Mouse (Mus musculus) heart, embryonic 12.5 days (tissue): ENCODE data around the gene Usp13. TPM values are rescaled to one million over a fixed set of nuclear protein-coding genes. Genes with fewer than 3 reads are reported as not detected.

Source experiments
- ATAC-seq: fragments of 200-750 bp; cut with Nextera tagmentation; 2 replicates; pipeline ENCODE4 v1.8.0; 2017; ENCODE audit warnings: moderate TSS enrichment, moderate library complexity; ENCODE audit not compliant: insufficient number of reproducible peaks, low FRiP score
- H3K27ac ChIP-seq: fragments of 300-500 bp; sonication (generic); 2 replicates; pipeline ENCODE4 v1.5.1; 2016; ENCODE audit warnings: mild to moderate bottlenecking, moderate library complexity; ENCODE audit not compliant: poor library complexity, severe bottlenecking
- H3K27me3 ChIP-seq: fragments of 300-500 bp; sonication (generic); replicated peaks from 2 replicates; pipeline ENCODE4 v1.6.1; 2016; ENCODE audit warnings: mild to moderate bottlenecking, moderate library complexity
- H3K36me3 ChIP-seq: fragments of 300-500 bp; sonication (generic); 2 replicates; pipeline ENCODE4 v1.6.1; 2016; ENCODE audit warnings: mild to moderate bottlenecking, moderate library complexity
- H3K4me1 ChIP-seq: fragments of 300-500 bp; sonication (generic); replicated peaks from 2 replicates; pipeline ENCODE4 v1.6.1; 2016; ENCODE audit warnings: mild to moderate bottlenecking
- H3K4me2 ChIP-seq: fragments of 300-500 bp; sonication (generic); 2 replicates; pipeline ENCODE4 v1.6.1; 2016; ENCODE audit warnings: mild to moderate bottlenecking, moderate library complexity
- H3K4me3 ChIP-seq: fragments of 300-500 bp; sonication (generic); 2 replicates; pipeline ENCODE4 v1.5.1; 2016; ENCODE audit warnings: mild to moderate bottlenecking
- H3K9ac ChIP-seq: fragments of 300-500 bp; sonication (generic); 2 replicates; pipeline ENCODE4 v1.6.1; 2016; ENCODE audit warnings: mild to moderate bottlenecking, moderate library complexity
- H3K9me3 ChIP-seq: fragments of 300-500 bp; sonication (generic); replicated peaks from 2 replicates; pipeline ENCODE4 v1.6.1; 2016; ENCODE audit warnings: mild to moderate bottlenecking, moderate library complexity
- WGBS: fragments of 180-500 bp; shearing (Covaris S2); methylation state at CpG from one replicate; pipeline ENCODE4 v1.1.7; 2016; 5-methylcytosine and 5-hydroxymethylcytosine counted together
- polyA plus RNA-seq: library from polyadenylated mRNA; unstranded; fragments of >200 nt; fragmentation: Nextera tagmentation; extraction: Ambion mirVana; gene quantifications from 2 replicates; pipeline ENCODE4 v1.2.1, GENCODE M21; 2016

Usp13 gene
- polyA plus RNA-seq, 1 experiment from 2014 or later = 50.4 TPM

GRCm38 (mm10) chr3:32856362-32857107, 39.2 kb downstream of the Usp13 start:
- 88% methylated on average over 16 of the region's 16 CpGs for WGBS
- no peaks in the 10 kb centered on the region for H3K27me3 ChIP-seq
- H3K9ac ChIP-seq = no peak overlapping the region
- ATAC-seq = no peak
- H3K4me2 ChIP-seq = no peak overlapping the region
- H3K4me1 ChIP-seq = no peaks in the 10 kb centered on the region; the same call in 1 of the 2 replicates
- no peak overlapping the region for H3K4me3 ChIP-seq
- peaks cover 48% of the 10 kb centered on the region for H3K36me3 ChIP-seq
- no peak overlapping the region for H3K27ac ChIP-seq
- H3K9me3 ChIP-seq = no peaks in the 10 kb centered on the region

- no peaks in the 10 kb centered on the region for H3K4me1 ChIP-seq
- WGBS = 70% methylated on average over 3 of the region's 3 CpGs
- no peak overlapping the region for H3K4me3 ChIP-seq
- no peak for ATAC-seq
- no peak overlapping the region for H3K27ac ChIP-seq
- no peak overlapping the region for H3K4me2 ChIP-seq
- H3K9ac ChIP-seq = no peak overlapping the region
- H3K27me3 ChIP-seq = no peaks in the 10 kb centered on the region
- H3K36me3 ChIP-seq = peaks cover 68% of the 10 kb centered on the region
- H3K9me3 ChIP-seq = no peaks in the 10 kb centered on the region
Measured at GRCm38 (mm10) chr3:32871081-32871480, 53.7 kb downstream of the Usp13 start.

GRCm38 (mm10) chr3:32886386-32886785, 69.0 kb downstream of the Usp13 start:
- Histone ChIP-seq H3K27me3 (no peaks in the 10 kb centered on the region), H3K9me3 (no peaks in the 10 kb centered on the region), H3K9ac (no peak overlapping the region), H3K4me2 (no peak overlapping the region), H3K4me3 (no peak overlapping the region), H3K36me3 (peaks cover 83% of the 10 kb centered on the region), H3K27ac (no peak overlapping the region), H3K4me1 (peaks cover 4% of the 10 kb centered on the region; the same call in 1 of the 2 replicates)
- 88% methylated on average over 8 of the region's 8 CpGs for WGBS
- no peak for ATAC-seq

- whole genome bisulfite sequencing = 93% methylated on average over 5 of the region's 5 CpGs
- Histone ChIP-seq H3K9me3 (no peaks in the 10 kb centered on the region), H3K4me3 (no peak overlapping the region), H3K27me3 (no peaks in the 10 kb centered on the region), H3K36me3 (peaks cover 66% of the 10 kb centered on the region), H3K27ac (no peak overlapping the region), H3K9ac (no peak overlapping the region), H3K4me1 (no peaks in the 10 kb centered on the region), H3K4me2 (no peak overlapping the region)
- ATAC-seq = no peak
Measured at GRCm38 (mm10) chr3:32888886-32889285, 71.5 kb downstream of the Usp13 start.

GRCm38 (mm10) chr3:32890174-32890573, 72.8 kb downstream of the Usp13 start:
- H3K27ac ChIP-seq = no peak overlapping the region
- H3K4me3 ChIP-seq = no peak overlapping the region
- no peaks in the 10 kb centered on the region for H3K4me1 ChIP-seq
- H3K27me3 ChIP-seq = no peaks in the 10 kb centered on the region
- peaks cover 70% of the 10 kb centered on the region for H3K36me3 ChIP-seq
- ATAC-seq = no peak
- H3K9ac ChIP-seq = no peak overlapping the region
- H3K4me2 ChIP-seq = no peak overlapping the region
- 93% methylated on average over 4 of the region's 4 CpGs for WGBS
- no peaks in the 10 kb centered on the region; the same call in 1 of the 2 replicates for H3K9me3 ChIP-seq

- H3K27me3 ChIP-seq = no peaks in the 10 kb centered on the region
- H3K9me3 ChIP-seq = no peaks in the 10 kb centered on the region
- 0 out of 2 replicates have a peak overlapping the region, but pooled peaks have one; percentile 11 for H3K27ac ChIP-seq
- 38% methylated on average over 4 of the region's 4 CpGs for WGBS
- no peak for ATAC-seq
- H3K4me2 ChIP-seq = no peak overlapping the region
- no peak overlapping the region for H3K4me3 ChIP-seq
- peaks cover 39% of the 10 kb centered on the region for H3K36me3 ChIP-seq
- no peak overlapping the region for H3K9ac ChIP-seq
- peaks cover 38% of the 10 kb centered on the region for H3K4me1 ChIP-seq
Measured at GRCm38 (mm10) chr3:32903462-32903861, 86.1 kb downstream of the Usp13 start.

- 0 out of 2 replicates have a peak overlapping the region, but pooled peaks have one; percentile 13 for H3K27ac ChIP-seq
- H3K36me3 ChIP-seq = peaks cover 34% of the 10 kb centered on the region
- H3K4me1 ChIP-seq = peaks cover 46% of the 10 kb centered on the region
- H3K4me2 ChIP-seq = no peak overlapping the region
- no peak overlapping the region for H3K9ac ChIP-seq
- ATAC-seq = no peak
- WGBS = 63% methylated on average over 1 of the region's 1 CpGs
- H3K27me3 ChIP-seq = no peaks in the 10 kb centered on the region
- H3K4me3 ChIP-seq = no peak overlapping the region
- no peaks in the 10 kb centered on the region for H3K9me3 ChIP-seq
Measured at GRCm38 (mm10) chr3:32904599-32904998, 87.3 kb downstream of the Usp13 start.

GRCm38 (mm10) chr3:32905850-32906779, 88.8 kb downstream of the Usp13 start:
- Histone ChIP-seq H3K27me3 (no peaks in the 10 kb centered on the region), H3K9ac (no peak overlapping the region), H3K4me2 (no peak overlapping the region), H3K27ac (peak overlapping the region; percentile 67), H3K4me3 (no peak overlapping the region), H3K4me1 (peaks cover 59% of the 10 kb centered on the region), H3K9me3 (no peaks in the 10 kb centered on the region), H3K36me3 (peaks cover 32% of the 10 kb centered on the region)
- ATAC-seq = no peak
- WGBS = 72% methylated on average over 8 of the region's 8 CpGs

- 35% methylated on average over 3 of the region's 3 CpGs for whole genome bisulfite sequencing
- Histone ChIP-seq H3K4me2 (peak overlapping the region; percentile 23), H3K36me3 (peaks cover 28% of the 10 kb centered on the region), H3K27me3 (no peaks in the 10 kb centered on the region), H3K9me3 (no peaks in the 10 kb centered on the region), H3K9ac (no peak overlapping the region), H3K4me1 (peaks cover 56% of the 10 kb centered on the region), H3K27ac (peak overlapping the region; percentile 83), H3K4me3 (no peak overlapping the region)
- ATAC-seq = peak; percentile 57
Measured at GRCm38 (mm10) chr3:32908400-32908799, 91.1 kb downstream of the Usp13 start.

- Histone ChIP-seq H3K27me3 (no peaks in the 10 kb centered on the region), H3K36me3 (peaks cover 39% of the 10 kb centered on the region), H3K4me1 (peaks cover 44% of the 10 kb centered on the region), H3K9ac (no peak overlapping the region), H3K9me3 (no peaks in the 10 kb centered on the region), H3K27ac (peak overlapping the region; percentile 37; the same call in 1 of the 2 replicates), H3K4me3 (no peak overlapping the region), H3K4me2 (no peak overlapping the region)
- 47% methylated on average over 7 of the region's 7 CpGs for WGBS
- ATAC-seq = no peak
Measured at GRCm38 (mm10) chr3:32910071-32910551, 92.8 kb downstream of the Usp13 start.

- Histone ChIP-seq H3K4me2 (no peak overlapping the region), H3K36me3 (peaks cover 94% of the 10 kb centered on the region), H3K4me1 (no peaks in the 10 kb centered on the region), H3K27ac (no peak overlapping the region), H3K4me3 (no peak overlapping the region), H3K9ac (no peak overlapping the region), H3K9me3 (0 out of 2 replicates have a peak, but pooled peaks cover 10% of the 10 kb centered on the region), H3K27me3 (no peaks in the 10 kb centered on the region)
- whole genome bisulfite sequencing = 87% methylated on average over 6 of the region's 6 CpGs
- no peak for ATAC-seq
Measured at GRCm38 (mm10) chr3:32924168-32924567, 106.8 kb downstream of the Usp13 start.
